Mouse (Mus musculus) MEL (cell line): ENCODE data around the gene Eprs. TPM values are rescaled to one million over a fixed set of nuclear protein-coding genes. Genes with fewer than 3 reads are reported as not detected.

Experiments used
- DNase-seq: peaks from one replicate; pipeline ENCODE4 v3.0.0; 2011; ENCODE audit warnings: low read depth, low spot score
- H3K27ac ChIP-seq: 2 replicates; pipeline ENCODE4 v1.5.1; 2012; ENCODE audit warnings: low read depth, mild to moderate bottlenecking, control low read depth, low read length, moderate library complexity; ENCODE audit not compliant: control insufficient read depth
- H3K27me3 ChIP-seq, 2 experiments: fragments of 150-350 bp in 1 of 2; sonication (generic) in 1 of 2; 2 replicates each; pipeline ENCODE4 v1.6.1; 2012; ENCODE audit warnings: low read length in 2 of 2, mild to moderate bottlenecking in 2 of 2, improper control_type of control experiment in 1 of 2, moderate library complexity in 1 of 2; ENCODE audit not compliant: insufficient read depth in 2 of 2, control insufficient read depth in 1 of 2
- H3K36me3 ChIP-seq, 2 experiments: 2 replicates each; pipeline ENCODE4 v1.6.1; 2012 to 2014; ENCODE audit warnings: low read length in 2 of 2, improper control_type of control experiment in 1 of 2, inconsistent platforms in 1 of 2, mild to moderate bottlenecking in 1 of 2; ENCODE audit not compliant: insufficient read depth in 2 of 2, control insufficient read depth in 1 of 2
- H3K4me1 ChIP-seq, 2 experiments: fragments of 150-350 bp in 1 of 2; sonication (generic) in 1 of 2; 2 replicates each; pipeline ENCODE4 v1.6.1; 2012; ENCODE audit warnings: low read length in 2 of 2, improper control_type of control experiment in 1 of 2, mild to moderate bottlenecking in 1 of 2; ENCODE audit not compliant: insufficient read depth in 2 of 2, control insufficient read depth in 1 of 2
- H3K4me3 ChIP-seq, 2 experiments: fragments of 150-350 bp in 1 of 2; sonication (generic) in 1 of 2; 2 replicates each; pipeline ENCODE4 v1.5.1; 2012; ENCODE audit warnings: low read depth in 2 of 2, low read length in 2 of 2, mild to moderate bottlenecking in 2 of 2, moderate library complexity in 2 of 2, control low read depth in 1 of 2, improper control_type of control experiment in 1 of 2; ENCODE audit not compliant: control insufficient read depth in 1 of 2, insufficient read depth in 1 of 2
- H3K79me2 ChIP-seq: 2 replicates; pipeline ENCODE4 v1.6.1; 2012; ENCODE audit warnings: mild to moderate bottlenecking, low read length, moderate library complexity; ENCODE audit not compliant: control insufficient read depth, poor library complexity, insufficient read depth
- H3K9ac ChIP-seq: 2 replicates; pipeline ENCODE4 v1.6.1; 2012; ENCODE audit warnings: low read depth, mild to moderate bottlenecking, control low read depth, low read length, moderate library complexity; ENCODE audit not compliant: control insufficient read depth, poor library complexity, severe bottlenecking
- H3K9me3 ChIP-seq: fragments of 150-350 bp; sonication (generic); replicated peaks from 2 replicates; pipeline ENCODE4 v1.6.1; 2012; ENCODE audit warnings: mild to moderate bottlenecking, low read length, improper control_type of control experiment, moderate library complexity; ENCODE audit not compliant: insufficient read depth
- CHD1 ChIP-seq: IDR thresholded peaks from 2 replicates; pipeline ENCODE4 v1.6.1; 2012; ENCODE audit warnings: low read depth, mild to moderate bottlenecking, inconsistent platforms, low read length, improper control_type of control experiment
- CHD2 ChIP-seq: IDR thresholded peaks from 2 replicates; pipeline ENCODE4 v1.6.1; 2011; ENCODE audit warnings: low read length, improper control_type of control experiment
- E2F4 ChIP-seq: IDR thresholded peaks from 2 replicates; pipeline ENCODE4 v1.6.1; 2011; ENCODE audit warnings: low read depth, low read length, improper control_type of control experiment, borderline replicate concordance
- ETS1 ChIP-seq: IDR thresholded peaks from 2 replicates; pipeline ENCODE4 v1.6.1; 2012; ENCODE audit warnings: low read depth, mild to moderate bottlenecking, inconsistent platforms, low read length, improper control_type of control experiment, moderate library complexity
- GABPA ChIP-seq: IDR thresholded peaks from 2 replicates; pipeline ENCODE4 v1.6.1; 2012; ENCODE audit warnings: low read depth, mild to moderate bottlenecking, inconsistent platforms, low read length, improper control_type of control experiment, moderate library complexity
- GATA1 ChIP-seq: IDR thresholded peaks from 2 replicates; pipeline ENCODE4 v1.6.1; 2011; ENCODE audit warnings: low read depth, low read length, improper control_type of control experiment
- HCFC1 ChIP-seq: IDR thresholded peaks from 2 replicates; pipeline ENCODE4 v1.6.1; 2012; ENCODE audit warnings: low read depth, mild to moderate bottlenecking, inconsistent platforms, low read length, improper control_type of control experiment, moderate library complexity
- JUND ChIP-seq: IDR thresholded peaks from 2 replicates; pipeline ENCODE4 v1.6.1; 2011; ENCODE audit warnings: low read depth, mild to moderate bottlenecking, improper control_type of control experiment, low read length
- KAT2A ChIP-seq: conservative IDR thresholded peaks from 2 replicates; pipeline ENCODE4 v1.6.1; 2012; ENCODE audit warnings: low read depth, low read length, improper control_type of control experiment, inconsistent platforms
- MAFK ChIP-seq: IDR thresholded peaks from 2 replicates; pipeline ENCODE4 v1.6.1; 2011; ENCODE audit warnings: low read depth, mild to moderate bottlenecking, low read length, improper control_type of control experiment, borderline replicate concordance
- MAX ChIP-seq: IDR thresholded peaks from 2 replicates; pipeline ENCODE4 v1.6.1; 2011; ENCODE audit warnings: low read length, improper control_type of control experiment
- MAZ ChIP-seq: IDR thresholded peaks from 2 replicates; pipeline ENCODE4 v1.6.1; 2012; ENCODE audit warnings: low read depth, mild to moderate bottlenecking, inconsistent platforms, low read length, improper control_type of control experiment
- MYB ChIP-seq: IDR thresholded peaks from 2 replicates; pipeline ENCODE4 v1.6.1; 2011; ENCODE audit warnings: mild to moderate bottlenecking, low read depth, low read length, improper control_type of control experiment
- MYC ChIP-seq: IDR thresholded peaks from 2 replicates; pipeline ENCODE4 v1.6.1; 2011; ENCODE audit warnings: low read depth, mild to moderate bottlenecking, low read length, improper control_type of control experiment, moderate library complexity
- NELFE ChIP-seq: IDR thresholded peaks from 2 replicates; pipeline ENCODE4 v1.6.1; 2011; ENCODE audit warnings: low read depth, low read length, improper control_type of control experiment
- NRF1 ChIP-seq: IDR thresholded peaks from 2 replicates; pipeline ENCODE4 v1.6.1; 2014; ENCODE audit warnings: low read depth, mild to moderate bottlenecking, inconsistent platforms, low read length, improper control_type of control experiment, moderate library complexity; ENCODE audit not compliant: poor library complexity, insufficient read depth, severe bottlenecking
- POLR2AphosphoS2 ChIP-seq: IDR thresholded peaks from 2 replicates; pipeline ENCODE4 v1.6.1; 2011; ENCODE audit warnings: low read length, improper control_type of control experiment
- POLR2AphosphoS5 ChIP-seq: IDR thresholded peaks from 2 replicates; pipeline ENCODE4 v1.6.1; 2012; ENCODE audit warnings: low read depth, borderline replicate concordance, mild to moderate bottlenecking, inconsistent platforms, low read length, moderate library complexity, mixed read lengths
- RAD21 ChIP-seq: IDR thresholded peaks from 2 replicates; pipeline ENCODE4 v1.6.1; 2011; ENCODE audit warnings: mild to moderate bottlenecking, low read depth, low read length, improper control_type of control experiment
- RCOR1 ChIP-seq: IDR thresholded peaks from 2 replicates; pipeline ENCODE4 v1.6.1; 2012; ENCODE audit warnings: low read depth, mild to moderate bottlenecking, inconsistent platforms, low read length, improper control_type of control experiment
- SMC3 ChIP-seq: IDR thresholded peaks from 2 replicates; pipeline ENCODE4 v1.6.1; 2011; ENCODE audit warnings: low read depth, low read length, improper control_type of control experiment
- TAL1 ChIP-seq: IDR thresholded peaks from 2 replicates; pipeline ENCODE4 v1.6.1; 2012; ENCODE audit warnings: mild to moderate bottlenecking, inconsistent platforms, low read length, moderate library complexity, mixed read lengths
- TBP ChIP-seq: IDR thresholded peaks from 2 replicates; pipeline ENCODE4 v1.8.0; 2011; ENCODE audit warnings: low read depth, low read length, improper control_type of control experiment
- TCF12 ChIP-seq: IDR thresholded peaks from 2 replicates; pipeline ENCODE4 v1.6.1; 2014; ENCODE audit warnings: low read depth, mild to moderate bottlenecking, inconsistent platforms, low read length, improper control_type of control experiment, moderate library complexity
- UBTF ChIP-seq: IDR thresholded peaks from 2 replicates; pipeline ENCODE4 v1.6.1; 2012; ENCODE audit warnings: low read depth, mild to moderate bottlenecking, inconsistent platforms, low read length, improper control_type of control experiment, moderate library complexity, borderline replicate concordance; ENCODE audit not compliant: insufficient read depth
- USF1 ChIP-seq: IDR thresholded peaks from 2 replicates; pipeline ENCODE4 v1.6.1; 2014; ENCODE audit warnings: low read depth, mild to moderate bottlenecking, inconsistent platforms, low read length, improper control_type of control experiment, moderate library complexity
- USF2 ChIP-seq, 2 experiments: IDR thresholded peaks; 2 replicates each; pipeline ENCODE4 v1.6.1; 2011 to 2012; ENCODE audit warnings: improper control_type of control experiment in 2 of 2, low read length in 2 of 2, borderline replicate concordance in 1 of 2, inconsistent platforms in 1 of 2, low read depth in 1 of 2, mild to moderate bottlenecking in 1 of 2; ENCODE audit not compliant: insufficient read depth in 1 of 2
- ZC3H11A ChIP-seq: IDR thresholded peaks from 2 replicates; pipeline ENCODE4 v1.6.1; 2012; ENCODE audit warnings: low read depth, mild to moderate bottlenecking, inconsistent platforms, low read length, improper control_type of control experiment
- ZKSCAN1 ChIP-seq: IDR thresholded peaks from 2 replicates; pipeline ENCODE4 v1.6.1; 2012; ENCODE audit warnings: low read depth, mild to moderate bottlenecking, inconsistent platforms, low read length, improper control_type of control experiment, moderate library complexity
- ZMIZ1 ChIP-seq: IDR thresholded peaks from 2 replicates; pipeline ENCODE4 v1.6.1; 2012; ENCODE audit warnings: low read depth, mild to moderate bottlenecking, inconsistent platforms, low read length, improper control_type of control experiment, moderate library complexity
- polyA plus RNA-seq, 2 experiments: library from polyadenylated mRNA; stranded (reverse) in 1 of 2; unstranded in 1 of 2; fragments of >175 nt in 1 of 2; fragments of >200 nt in 1 of 2; gene quantifications; 2 replicates each; pipeline versions ENCODE4 v1.2.1 to v1.2.4; 2012; ENCODE audit warnings: low replicate concordance in 2 of 2, low read depth in 1 of 2; ENCODE audit not compliant: insufficient read length in 2 of 2, insufficient read depth in 1 of 2, missing spikeins in 1 of 2
- total RNA-seq: library from RNA; depleted of rRNA; stranded (reverse); fragments of 300-350 nt; gene quantifications from 2 replicates; pipeline ENCODE4 v1.2.3, GENCODE M21; 2012

Eprs gene
- total and polyA plus RNA-seq, 3 experiments, result 177 to 355 (median 177) TPM

- DNase-seq, result no peak
- no peak overlapping the region for H3K27ac ChIP-seq
- H3K27me3 ChIP-seq, result no peaks in the 10 kb centered on the region
- H3K9ac ChIP-seq, result no peak overlapping the region
- no peaks in the 10 kb centered on the region for H3K9me3 ChIP-seq
- peaks cover 0 to 6% of the 10 kb centered on the region in 2 experiments; a peak in 1 of 4 replicates for H3K36me3 ChIP-seq
- H3K79me2 ChIP-seq, result no peaks in the 10 kb centered on the region
- no peak overlapping the region for H3K4me3 ChIP-seq
- H3K4me1 ChIP-seq, result no peaks in the 10 kb centered on the region
- TF ChIP-seq UBTF, result no peak
Measured at GRCm38 (mm10) chr1:185462889-185463288, 100.0 kb downstream of the Eprs start.

- Histone ChIP-seq H3K79me2 (no peaks in the 10 kb centered on the region), H3K36me3 (peaks cover 2 to 39% of the 10 kb centered on the region in 2 experiments; a peak in 3 of 4 replicates), H3K9ac (peak overlapping the region; percentile 51), H3K27ac (peak overlapping the region; percentile 93), H3K9me3 (no peaks in the 10 kb centered on the region), H3K27me3 (no peaks in the 10 kb centered on the region), H3K4me1 (peaks cover 16 to 46% of the 10 kb centered on the region in 2 experiments), H3K4me3 (peak overlapping the region; percentile 19 to 37)
- peak; percentile 86 for DNase-seq
- peak; percentile 17; the same call in 1 of the 2 replicates for TF ChIP-seq NELFE
- TF ChIP-seq TAL1, result peak; percentile 76
- TF ChIP-seq GABPA, result no peak
- no peak for TF ChIP-seq ZC3H11A
- TF ChIP-seq SMC3, result no peak
- TF ChIP-seq TCF12, result peak; percentile 81
- no peak for TF ChIP-seq E2F4
- no peak; the same call in 1 of the 2 replicates for TF ChIP-seq ETS1
- no peak for TF ChIP-seq CHD2
- 0 out of 2 replicates have a peak, but pooled peaks have one; percentile 63 for TF ChIP-seq TBP
- no peak for TF ChIP-seq UBTF
- TF ChIP-seq KAT2A, result no peak; the same call in 1 of the 2 replicates
- no peak for TF ChIP-seq MAFK
- TF ChIP-seq MAX, result peak; percentile 77
- TF ChIP-seq USF2 (IDR thresholded peaks at IDR 0.05; ENCODE audit: borderline replicate concordance in 1 of 2, insufficient read depth in 1 of 2, low read depth in 1 of 2, low read length in 2 of 2), result no peak
- peak; percentile 22; the same call in 1 of the 2 replicates for TF ChIP-seq MAZ
- no peak for TF ChIP-seq RAD21
- TF ChIP-seq MYB, result peak; percentile 57; the same call in 1 of the 2 replicates
- TF ChIP-seq ZMIZ1, result no peak; the same call in none of the 2 replicates
- TF ChIP-seq HCFC1, result 0 out of 2 replicates have a peak, but pooled peaks have one; percentile 35
- TF ChIP-seq ZKSCAN1, result no peak
- peak; percentile 28; the same call in 1 of the 2 replicates for TF ChIP-seq USF1
- peak; percentile 33; the same call in 1 of the 2 replicates for TF ChIP-seq RCOR1
- peak; percentile 90 for TF ChIP-seq GATA1
- TF ChIP-seq CHD1, result no peak; the same call in 1 of the 2 replicates
- TF ChIP-seq POLR2AphosphoS2, result no peak
- no peak for TF ChIP-seq POLR2AphosphoS5
- peak; percentile 31; the same call in 1 of the 2 replicates for TF ChIP-seq MYC
- TF ChIP-seq JUND, result no peak
- no peak for TF ChIP-seq NRF1
Measured at GRCm38 (mm10) chr1:185469551-185470021, 106.7 kb downstream of the Eprs start.
